Comparison of ENCODE assay signal across 12 mouse cellular contexts in the genomic region with DNA sequence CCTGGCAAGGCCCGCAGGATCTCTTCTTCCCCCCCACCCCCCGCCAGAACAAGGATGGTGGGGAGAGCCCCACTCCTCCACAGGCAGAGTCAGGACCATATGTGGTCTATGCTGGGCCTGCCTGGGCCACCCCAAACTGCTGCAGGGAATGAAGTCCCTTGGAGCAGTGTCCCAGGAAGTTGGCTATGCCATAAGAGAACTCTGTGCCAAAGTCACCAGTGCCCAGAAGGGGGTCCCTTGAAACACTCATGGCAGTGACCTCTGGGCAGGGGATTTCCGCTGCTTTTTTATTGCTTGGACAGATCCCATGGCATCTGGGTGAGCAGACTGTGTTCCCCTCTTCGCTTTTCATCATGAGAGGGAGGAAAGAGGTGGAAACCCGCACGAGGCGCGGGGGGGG. TPM values are rescaled to one million over a fixed set of nuclear protein-coding genes. Genes with fewer than 3 reads are reported as not detected.
DNase-seq lines count a peak whose midpoint lies in the region; ATAC-seq lines count a peak whose summit lies in the region.
"Had no signal": no experiment of that assay in that cellular context is flagged by ENCODE, and none has a peak within 500 bp of the region (broad histone marks: within the 10 kb centered on the region; RNA-seq: fewer than 3 reads in every experiment).

No protein-coding gene starts in this region.

- H3K27ac ChIP-seq in forebrain, embryonic 10.5 days: peak overlapping the region; percentile 75
- H3K27ac ChIP-seq in forebrain, embryonic 16.5 days (ENCODE audit: low read length): no peak overlapping the region
- peak overlapping the region; percentile 45; the same call in 1 of the 2 replicates for H3K27ac ChIP-seq in kidney, embryonic 15.5 days
- no peak overlapping the region for H3K27ac ChIP-seq in embryonic facial prominence, embryonic 14.5 days (replicated peaks; ENCODE audit: low read depth, low read length)
- H3K27ac ChIP-seq in midbrain, embryonic 12.5 days (replicated peaks): 0 out of 2 replicates have a peak overlapping the region, but pooled peaks have one; percentile 15
- H3K27ac ChIP-seq: kidney, postnatal 0 days; stomach, embryonic 15.5 days had no signal

- peaks cover 99% of the 10 kb centered on the region for H3K4me1 ChIP-seq in forebrain, embryonic 10.5 days
- peaks cover 87% of the 10 kb centered on the region for H3K4me1 ChIP-seq in forebrain, embryonic 16.5 days (replicated peaks; ENCODE audit: control insufficient read depth, insufficient read depth, low read length)
- peaks cover 96% of the 10 kb centered on the region for H3K4me1 ChIP-seq in kidney, embryonic 15.5 days
- peaks cover 95% of the 10 kb centered on the region for H3K4me1 ChIP-seq in embryonic facial prominence, embryonic 14.5 days (ENCODE audit: control insufficient read depth, insufficient read depth, low read length)
- peaks cover 100% of the 10 kb centered on the region for H3K4me1 ChIP-seq in midbrain, embryonic 12.5 days

- no peaks in the 10 kb centered on the region for H3K9me3 ChIP-seq in forebrain, embryonic 10.5 days
- no peaks in the 10 kb centered on the region for H3K9me3 ChIP-seq in forebrain, embryonic 16.5 days (ENCODE audit: control insufficient read depth, low read length)
- H3K9me3 ChIP-seq in kidney, embryonic 15.5 days (replicated peaks): no peaks in the 10 kb centered on the region
- H3K9me3 ChIP-seq in embryonic facial prominence, embryonic 14.5 days (ENCODE audit: control insufficient read depth, low read length): no peaks in the 10 kb centered on the region
- no peaks in the 10 kb centered on the region for H3K9me3 ChIP-seq in midbrain, embryonic 12.5 days
- H3K9me3 ChIP-seq: stomach, embryonic 15.5 days had no signal

- DNase-seq in forebrain, embryonic 10.5 days (ENCODE audit: extremely low spot score, low spot score): no peak
- DNase-seq in kidney, adult 18-20 months: no peak
- no peak for DNase-seq in embryonic facial prominence, embryonic 14.5 days (ENCODE audit: low spot score)
- DNase-seq in left cerebral cortex, adult 8-10 months (ENCODE audit: low spot score in 2 of 2): no peak
- no peak for DNase-seq in kidney, postnatal 14 days

- ATAC-seq in forebrain, embryonic 16.5 days: no peak
- ATAC-seq in kidney, embryonic 15.5 days (replicated peaks; ENCODE audit: low FRiP score): no peak
- no peak for ATAC-seq in embryonic facial prominence, embryonic 14.5 days (ENCODE audit: low read depth)
- ATAC-seq in midbrain, embryonic 12.5 days (ENCODE audit: low FRiP score, low read depth): no peak
- ATAC-seq: Patski had no signal

- no peak overlapping the region for H3K4me2 ChIP-seq in forebrain, embryonic 16.5 days (ENCODE audit: low read length)
- no peak overlapping the region for H3K4me2 ChIP-seq in kidney, embryonic 15.5 days
- no peak overlapping the region for H3K4me2 ChIP-seq in embryonic facial prominence, embryonic 14.5 days (ENCODE audit: low read depth, low read length)
- no peak overlapping the region for H3K4me2 ChIP-seq in midbrain, embryonic 12.5 days (replicated peaks)
- H3K4me2 ChIP-seq: stomach, embryonic 15.5 days had no signal

- H3K9ac ChIP-seq in forebrain, embryonic 16.5 days (replicated peaks; ENCODE audit: low read depth, low read length): no peak overlapping the region
- no peak overlapping the region for H3K9ac ChIP-seq in kidney, embryonic 15.5 days
- H3K9ac ChIP-seq in embryonic facial prominence, embryonic 14.5 days (ENCODE audit: low read depth, low read length): 0 out of 2 replicates have a peak overlapping the region, but pooled peaks have one; percentile 31
- peak overlapping the region; percentile 25; the same call in 1 of the 2 replicates for H3K9ac ChIP-seq in midbrain, embryonic 12.5 days (replicated peaks)
- H3K9ac ChIP-seq: stomach, embryonic 15.5 days had no signal

- H3K4me3 ChIP-seq in forebrain, embryonic 10.5 days: no peak overlapping the region
- no peak overlapping the region for H3K4me3 ChIP-seq in forebrain, embryonic 16.5 days (replicated peaks; ENCODE audit: low read length)
- H3K4me3 ChIP-seq in kidney, embryonic 15.5 days (replicated peaks): no peak overlapping the region
- H3K4me3 ChIP-seq in embryonic facial prominence, embryonic 14.5 days (ENCODE audit: low read depth, low read length): no peak overlapping the region
- no peak overlapping the region for H3K4me3 ChIP-seq in midbrain, embryonic 12.5 days
- H3K4me3 ChIP-seq: erythroblast, embryonic 14.5 days; stomach, embryonic 15.5 days had no signal

- H3K27me3 ChIP-seq in forebrain, embryonic 10.5 days (ENCODE audit: poor library complexity, severe bottlenecking): no peaks in the 10 kb centered on the region
- H3K27me3 ChIP-seq in forebrain, embryonic 16.5 days (replicated peaks; ENCODE audit: control insufficient read depth, insufficient read depth, low read length): no peaks in the 10 kb centered on the region
- no peaks in the 10 kb centered on the region for H3K27me3 ChIP-seq in kidney, embryonic 15.5 days
- H3K27me3 ChIP-seq in embryonic facial prominence, embryonic 14.5 days (replicated peaks; ENCODE audit: control insufficient read depth, insufficient read depth, low read length): no peaks in the 10 kb centered on the region
- no peaks in the 10 kb centered on the region for H3K27me3 ChIP-seq in midbrain, embryonic 12.5 days
- H3K27me3 ChIP-seq: Patski; stomach, embryonic 15.5 days had no signal

- WGBS in forebrain, embryonic 10.5 days: 78% methylated on average over 7 of the region's 8 CpGs
- 50% methylated on average over 7 of the region's 8 CpGs for WGBS in forebrain, embryonic 16.5 days
- 64% methylated on average over 8 of the region's 8 CpGs for WGBS in kidney, embryonic 15.5 days
- 72% methylated on average over 6 of the region's 8 CpGs for WGBS in embryonic facial prominence, embryonic 14.5 days
- WGBS in midbrain, embryonic 12.5 days: 65% methylated on average over 7 of the region's 8 CpGs

- H3K36me3 ChIP-seq in forebrain, embryonic 10.5 days (replicated peaks): peaks cover 67% of the 10 kb centered on the region
- no peaks in the 10 kb centered on the region for H3K36me3 ChIP-seq in forebrain, embryonic 16.5 days (ENCODE audit: control insufficient read depth, insufficient read depth)
- H3K36me3 ChIP-seq in kidney, embryonic 15.5 days: peaks cover 4% of the 10 kb centered on the region; the same call in 1 of the 2 replicates
- H3K36me3 ChIP-seq in embryonic facial prominence, embryonic 14.5 days (ENCODE audit: control insufficient read depth, insufficient read depth, low read length): no peaks in the 10 kb centered on the region
- peaks cover 14% of the 10 kb centered on the region; the same call in 1 of the 2 replicates for H3K36me3 ChIP-seq in midbrain, embryonic 12.5 days
- H3K36me3 ChIP-seq: stomach, embryonic 15.5 days had no signal

RNA-seq across cellular contexts. Expression of a gene that starts 22.8 kb away (rescaled TPM):
- polyA plus RNA-seq in forebrain, embryonic 10.5 days (2016; fragmentation: Nextera tagmentation; extraction: Ambion mirVana): 13.7 and 16.1 TPM in 2 replicates
- polyA plus RNA-seq in forebrain, embryonic 16.5 days (2015; fragmentation: Nextera tagmentation; extraction: Ambion mirVana): 14.5 and 14.8 TPM in 2 replicates
- 11.8 and 14.1 TPM in 2 replicates for polyA plus RNA-seq in kidney, embryonic 15.5 days (2015; fragmentation: Nextera tagmentation; extraction: Ambion mirVana)
- 11.1 and 12.0 TPM in 2 replicates for polyA plus RNA-seq in embryonic facial prominence, embryonic 14.5 days (2014; fragmentation: Nextera tagmentation; extraction: Ambion mirVana)
- 25.1 and 26.1 TPM in 2 replicates for polyA plus RNA-seq in midbrain, embryonic 12.5 days (2016; fragmentation: Nextera tagmentation; extraction: Ambion mirVana)
- 10 to 100 TPM; 20.8 to 23.0 (median 21.6) TPM for total RNA-seq in left cerebral cortex, adult 8-10 months (2022)

Comparison
In these comparisons a context has a peak if more than half of its experiments do, and no peak if none do; other contexts are left out.
1. H3K27ac ChIP-seq: peak in forebrain, embryonic 10.5 days (single experiment), kidney, embryonic 15.5 days (single experiment) and midbrain, embryonic 12.5 days (single experiment); none in forebrain, embryonic 16.5 days (single experiment) and embryonic facial prominence, embryonic 14.5 days (single experiment).
2. H3K9ac ChIP-seq: peak in embryonic facial prominence, embryonic 14.5 days (single experiment) and midbrain, embryonic 12.5 days (single experiment); none in forebrain, embryonic 16.5 days (single experiment) and kidney, embryonic 15.5 days (single experiment).